Mouse (Mus musculus) midbrain, embryonic 10.5 days (tissue): ENCODE measurements at regions not wholly inside any gene's neighbourhood (a gene's known extent, or its start where the extent isn't known, plus 50 kb on each side); places are given as distances from the start of the nearest gene placed in this dataset.

Experiments
- DNase-seq: peaks from one replicate; pipeline ENCODE4 v3.0.0-alpha.2; 2017; ENCODE audit warnings: low spot score
- H3K27ac ChIP-seq: fragments of 300-500 bp; sonication (generic); replicated peaks from 2 replicates; pipeline ENCODE4 v1.5.1; 2016; ENCODE audit warnings: mild to moderate bottlenecking
- H3K27me3 ChIP-seq: fragments of 300-500 bp; sonication (generic); 2 replicates; pipeline ENCODE4 v1.6.1; 2016; ENCODE audit warnings: low read depth, mild to moderate bottlenecking; ENCODE audit not compliant: poor library complexity, severe bottlenecking
- H3K36me3 ChIP-seq: fragments of 300-500 bp; sonication (generic); 2 replicates; pipeline ENCODE4 v1.6.1; 2016; ENCODE audit warnings: mild to moderate bottlenecking, moderate library complexity
- H3K4me1 ChIP-seq: fragments of 300-500 bp; sonication (generic); 2 replicates; pipeline ENCODE4 v1.6.1; 2016
- H3K4me3 ChIP-seq: fragments of 300-500 bp; sonication (generic); 2 replicates; pipeline ENCODE4 v1.5.1; 2016; ENCODE audit warnings: mild to moderate bottlenecking, moderate library complexity
- H3K9me3 ChIP-seq: fragments of 300-500 bp; sonication (generic); replicated peaks from 2 replicates; pipeline ENCODE4 v1.6.1; 2016; ENCODE audit warnings: mild to moderate bottlenecking
- WGBS: fragments of 180-500 bp; shearing (Covaris S2); methylation state at CpG from one replicate; pipeline ENCODE4 v1.1.7; 2016; 5-methylcytosine and 5-hydroxymethylcytosine counted together

GRCm38 (mm10) chr11:7282188-7282587 lies 68.5 kb upstream of the Igfbp3 start:
- no peaks in the 10 kb centered on the region for H3K9me3 ChIP-seq
- WGBS: 87% methylated on average over 2 of the region's 2 CpGs
- H3K36me3 ChIP-seq: no peaks in the 10 kb centered on the region
- H3K27ac ChIP-seq: no peak overlapping the region
- H3K4me1 ChIP-seq: peaks cover 23% of the 10 kb centered on the region
- no peaks in the 10 kb centered on the region for H3K27me3 ChIP-seq
- H3K4me3 ChIP-seq: no peak overlapping the region
- DNase-seq: no peak

GRCm38 (mm10) chr11:7281656-7282055 lies 67.9 kb upstream of the Igfbp3 start:
- Histone ChIP-seq H3K36me3 (no peaks in the 10 kb centered on the region), H3K27ac (peak overlapping the region; percentile 69; the same call in 1 of the 2 replicates), H3K9me3 (no peaks in the 10 kb centered on the region), H3K4me3 (no peak overlapping the region), H3K4me1 (peaks cover 23% of the 10 kb centered on the region), H3K27me3 (no peaks in the 10 kb centered on the region)
- WGBS: 29% methylated on average over 2 of the region's 2 CpGs
- DNase-seq: no peak

- DNase-seq: no peak
- H3K36me3 ChIP-seq: no peaks in the 10 kb centered on the region
- no peak overlapping the region for H3K27ac ChIP-seq
- H3K4me3 ChIP-seq: no peak overlapping the region
- H3K27me3 ChIP-seq: no peaks in the 10 kb centered on the region
- 76% methylated on average over 2 of the region's 2 CpGs for WGBS
- peaks cover 23% of the 10 kb centered on the region for H3K4me1 ChIP-seq
- no peaks in the 10 kb centered on the region for H3K9me3 ChIP-seq
These were observed 66.2 kb upstream of the Igfbp3 start for GRCm38 (mm10) chr11:7279891-7280290.

GRCm38 (mm10) chr11:7272543-7272942 lies 58.8 kb upstream of the Igfbp3 start:
- Histone ChIP-seq H3K4me1 (peaks cover 17% of the 10 kb centered on the region), H3K36me3 (no peaks in the 10 kb centered on the region), H3K27ac (0 out of 2 replicates have a peak overlapping the region, but pooled peaks have one; percentile 17), H3K27me3 (no peaks in the 10 kb centered on the region), H3K4me3 (no peak overlapping the region), H3K9me3 (no peaks in the 10 kb centered on the region)
- DNase-seq: no peak
- 41% methylated on average over 3 of the region's 3 CpGs for WGBS

GRCm38 (mm10) chr11:7270916-7271315 lies 57.2 kb upstream of the Igfbp3 start:
- peaks cover 23% of the 10 kb centered on the region for H3K4me1 ChIP-seq
- no peak overlapping the region for H3K27ac ChIP-seq
- no peaks in the 10 kb centered on the region for H3K36me3 ChIP-seq
- no peak overlapping the region for H3K4me3 ChIP-seq
- H3K27me3 ChIP-seq: no peaks in the 10 kb centered on the region
- 78% methylated on average over 1 of the region's 1 CpGs for WGBS
- H3K9me3 ChIP-seq: no peaks in the 10 kb centered on the region
- no peak for DNase-seq

GRCm38 (mm10) chr11:7263971-7264370 lies 50.2 kb upstream of the Igfbp3 start:
- no peaks in the 10 kb centered on the region for H3K27me3 ChIP-seq
- no peaks in the 10 kb centered on the region for H3K9me3 ChIP-seq
- peaks cover 8% of the 10 kb centered on the region for H3K4me1 ChIP-seq
- no peak for DNase-seq
- H3K36me3 ChIP-seq: no peaks in the 10 kb centered on the region
- no peak overlapping the region for H3K27ac ChIP-seq
- 93% methylated on average over 4 of the region's 4 CpGs for WGBS
- no peak overlapping the region for H3K4me3 ChIP-seq
